Mouse (Mus musculus): ENCODE data around the gene Smco4.

- no peak for TF ChIP-seq CTCF (IDR thresholded peaks at IDR 0.05; ENCODE audit: borderline replicate concordance, insufficient read depth, low read length)
- no peak for TF ChIP-seq POLR2A (IDR thresholded peaks at IDR 0.05; ENCODE audit: low read depth, low read length)
Measured at GRCm38 (mm10) chr9:15584209-15584608, 91.0 kb downstream of the Smco4 start.
